Comparison of ENCODE assay signal across 8 mouse cellular contexts in genomic region chr4:24019178-24020104, GRCm38 (mm10).
DNase-seq lines count a peak whose midpoint lies in the region; ATAC-seq and TF ChIP-seq lines count a peak whose summit lies in the region.

No protein-coding gene starts in this region.

- no peak for TF ChIP-seq CTCF in thymus, adult 2 months (IDR thresholded peaks at IDR 0.05; ENCODE audit: borderline replicate concordance, control insufficient read depth, extremely low read depth, insufficient read depth, low read length, poor library complexity)

- H3K9ac ChIP-seq in hindbrain, embryonic 14.5 days: no peak overlapping the region
- no peak overlapping the region for H3K9ac ChIP-seq in limb, embryonic 12.5 days (replicated peaks)

- peak; percentile 73 for ATAC-seq in hindbrain, embryonic 14.5 days (ENCODE audit: low FRiP score)
- ATAC-seq in limb, embryonic 12.5 days (ENCODE audit: insufficient number of reproducible peaks, insufficient read depth, low FRiP score, low TSS enrichment, low read depth): peak; percentile 87; the same call in 1 of the 2 replicates

- H3K36me3 ChIP-seq in thymus, adult 2 months (ENCODE audit: control insufficient read depth, insufficient read depth, low read length): no peaks in the 10 kb centered on the region
- H3K36me3 ChIP-seq in hindbrain, embryonic 14.5 days (replicated peaks; ENCODE audit: control insufficient read depth, insufficient read depth): no peaks in the 10 kb centered on the region
- no peaks in the 10 kb centered on the region for H3K36me3 ChIP-seq in limb, embryonic 12.5 days

- 85% methylated on average over 11 of the region's 11 CpGs for WGBS in thymus, adult 2 months
- WGBS in hindbrain, embryonic 14.5 days: 51% methylated on average over 11 of the region's 11 CpGs
- 37% methylated on average over 11 of the region's 11 CpGs for WGBS in limb, embryonic 12.5 days

- H3K4me2 ChIP-seq in hindbrain, embryonic 14.5 days (replicated peaks): 0 out of 2 replicates have a peak overlapping the region, but pooled peaks have one; percentile 1
- H3K4me2 ChIP-seq in limb, embryonic 12.5 days: peak overlapping the region; percentile 34

- H3K4me3 ChIP-seq in thymus, adult 2 months (ENCODE audit: control insufficient read depth, insufficient read depth, low read length): no peak overlapping the region
- H3K4me3 ChIP-seq in hindbrain, embryonic 14.5 days (replicated peaks; ENCODE audit: low read length): no peak overlapping the region
- no peak overlapping the region for H3K4me3 ChIP-seq in limb, embryonic 12.5 days (replicated peaks)

- H3K9me3 ChIP-seq in hindbrain, embryonic 14.5 days (ENCODE audit: control insufficient read depth, low read length): no peaks in the 10 kb centered on the region
- H3K9me3 ChIP-seq in limb, embryonic 12.5 days: no peaks in the 10 kb centered on the region

- peak; percentile 7 for DNase-seq in embryo, embryonic 11.5 days (ENCODE audit: low read depth, low spot score)
- DNase-seq in embryo, embryonic 9.5 days (ENCODE audit: extremely low spot score): no peak
- peak; percentile 4 for DNase-seq in thymus, postnatal 4 days
- DNase-seq in thymus, adult 2 months: no peak
- peak; percentile 76 for DNase-seq in hindbrain, embryonic 14.5 days (ENCODE audit: low spot score)
- peak; percentile 6 for DNase-seq in telencephalon, adult 2 months (ENCODE audit: low read depth, low spot score)
- no peak for DNase-seq in B cell, adult 2 months

- no peak for TF ChIP-seq POLR2A in thymus, adult 2 months (IDR thresholded peaks at IDR 0.05; ENCODE audit: control insufficient read depth, extremely low read depth, insufficient read depth, low read length, poor library complexity)

- H3K27ac ChIP-seq in thymus, adult 2 months (ENCODE audit: control insufficient read depth, insufficient read depth, low read length): no peak overlapping the region
- H3K27ac ChIP-seq in hindbrain, embryonic 14.5 days: no peak overlapping the region
- peak overlapping the region; percentile 69; the same call in 1 of the 2 replicates for H3K27ac ChIP-seq in limb, embryonic 12.5 days

- H3K4me1 ChIP-seq in thymus, adult 2 months (replicated peaks; ENCODE audit: control insufficient read depth, insufficient read depth, low read length): no peaks in the 10 kb centered on the region
- peaks cover 8% of the 10 kb centered on the region; the same call in 1 of the 2 replicates for H3K4me1 ChIP-seq in hindbrain, embryonic 14.5 days (replicated peaks; ENCODE audit: control insufficient read depth, insufficient read depth, low read length)
- 0 out of 2 replicates have a peak, but pooled peaks cover 7% of the 10 kb centered on the region for H3K4me1 ChIP-seq in limb, embryonic 12.5 days (replicated peaks)

- no peaks in the 10 kb centered on the region for H3K27me3 ChIP-seq in thymus, adult 2 months (ENCODE audit: control insufficient read depth, insufficient read depth, low read length)
- no peaks in the 10 kb centered on the region for H3K27me3 ChIP-seq in hindbrain, embryonic 14.5 days (ENCODE audit: control insufficient read depth, insufficient read depth, low read length)
- H3K27me3 ChIP-seq in limb, embryonic 12.5 days: no peaks in the 10 kb centered on the region

Comparison
In these comparisons a context has a peak if more than half of its experiments do, and no peak if none do; other contexts are left out.
1. DNase-seq: peak in embryo, embryonic 11.5 days (single experiment), thymus, postnatal 4 days (single experiment), hindbrain, embryonic 14.5 days (single experiment) and telencephalon, adult 2 months (single experiment); none in embryo, embryonic 9.5 days (single experiment), thymus, adult 2 months (single experiment) and B cell, adult 2 months (0 of 2).